Mouse (Mus musculus) C2C12 (cell line): ENCODE results near the gene Mrtfa.

Source experiments
- CTCF ChIP-seq: IDR thresholded peaks from one replicate; pipeline ENCODE4 v1.5.1; 2011; ENCODE audit not compliant: control insufficient read depth, insufficient read depth, insufficient read length
- MYOD1 ChIP-seq: IDR thresholded peaks from one replicate; pipeline ENCODE4 v1.6.1; 2011; ENCODE audit warnings: low read depth; ENCODE audit not compliant: control insufficient read depth, insufficient read length
- USF1 ChIP-seq: IDR thresholded peaks from one replicate; pipeline ENCODE4 v1.6.1; 2011; ENCODE audit warnings: low read depth, mild to moderate bottlenecking, control low read depth, moderate library complexity

DNA sequence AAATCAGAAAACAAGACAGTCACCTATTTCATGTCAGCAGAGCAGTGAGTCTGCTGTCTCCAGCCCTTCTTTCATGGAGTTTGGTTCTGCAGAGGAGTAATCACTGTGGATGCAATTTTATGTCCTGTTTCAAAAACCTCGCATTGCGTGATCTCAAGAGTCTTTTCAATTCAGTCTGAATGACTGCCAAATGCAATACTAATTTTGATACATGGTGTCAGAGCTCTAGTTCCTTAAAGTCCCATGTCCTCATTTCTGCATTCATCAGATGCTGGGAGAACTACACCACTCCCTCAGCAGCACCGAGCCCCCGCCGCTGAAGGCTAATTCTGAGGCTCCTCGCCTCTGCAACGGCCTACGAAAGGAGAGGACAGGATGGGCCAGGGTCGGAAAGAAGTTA, 166.7 kb downstream of the Mrtfa start:
- TF ChIP-seq CTCF (no peak), MYOD1 (no peak), USF1 (no peak)
